Mouse (Mus musculus): ENCODE data around the gene Camkk1. TPM values are rescaled to one million over a fixed set of nuclear protein-coding genes. Genes with fewer than 3 reads are reported as not detected.

Camkk1 gene
- polyA plus RNA-seq (2012; rRNA removed) = 3.2 and 3.6 TPM in 2 replicates

DNA sequence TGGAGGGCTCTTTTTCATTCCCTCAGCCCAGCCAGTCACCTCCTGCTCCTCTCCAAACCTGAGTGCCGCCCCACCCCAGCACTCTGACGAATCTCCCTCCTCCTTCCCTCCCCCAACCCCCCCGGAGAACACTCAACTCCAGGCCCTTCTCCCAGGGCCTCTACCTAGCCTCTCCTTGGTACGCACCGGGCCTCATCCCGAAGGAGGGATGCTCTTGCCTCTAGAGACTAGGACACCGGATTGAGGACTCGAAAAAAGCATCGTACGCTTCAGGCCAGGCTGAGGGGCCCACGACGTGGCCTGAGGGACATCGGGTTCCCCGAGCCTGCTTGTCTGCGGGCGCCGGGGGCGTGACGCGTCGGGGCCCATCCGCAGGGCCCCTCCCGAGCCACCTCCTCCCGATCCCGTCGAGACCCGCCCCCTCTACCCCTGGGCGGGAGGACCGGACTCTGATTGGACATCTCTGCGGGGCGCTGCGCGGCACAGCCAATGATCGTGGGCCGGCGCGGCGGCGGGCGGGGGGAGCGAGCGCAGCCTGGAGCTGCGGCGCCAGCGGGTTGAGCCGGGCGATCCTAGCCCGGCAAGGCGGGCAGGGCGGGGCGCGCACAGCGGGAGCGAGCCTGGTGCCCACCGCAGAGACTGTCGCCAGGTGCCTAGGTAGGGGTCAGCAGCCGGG, at the start of gene Camkk1:
Gene Camkk1 (plus strand): TSS at position 538 of the 676 bp plus-strand sequence.

DNA sequence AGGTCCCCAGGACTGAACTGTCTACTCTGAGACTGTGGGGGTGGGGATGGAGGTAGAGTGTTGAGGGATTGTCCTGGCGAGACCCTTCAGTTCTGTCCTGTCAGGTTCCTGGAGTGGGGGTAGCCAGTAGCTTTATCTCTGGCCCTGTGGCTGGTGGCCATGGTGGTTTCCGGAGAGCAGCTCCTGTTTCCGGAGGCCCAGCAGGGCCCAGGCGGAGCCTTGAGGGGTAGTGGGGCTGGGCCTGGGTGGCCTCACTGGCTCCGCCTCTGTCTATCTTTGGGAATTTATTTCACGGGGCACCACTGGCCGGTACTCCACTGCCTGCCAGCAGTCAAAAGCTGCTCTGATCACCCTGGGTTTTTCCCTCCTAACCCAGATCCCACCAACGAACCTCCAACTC, 20.0 kb upstream of the Camkk1 start, which contains the start of gene P2rx1:
Gene P2rx1 (plus strand): TSS at position 333 of the 400 bp plus-strand sequence.

DNA sequence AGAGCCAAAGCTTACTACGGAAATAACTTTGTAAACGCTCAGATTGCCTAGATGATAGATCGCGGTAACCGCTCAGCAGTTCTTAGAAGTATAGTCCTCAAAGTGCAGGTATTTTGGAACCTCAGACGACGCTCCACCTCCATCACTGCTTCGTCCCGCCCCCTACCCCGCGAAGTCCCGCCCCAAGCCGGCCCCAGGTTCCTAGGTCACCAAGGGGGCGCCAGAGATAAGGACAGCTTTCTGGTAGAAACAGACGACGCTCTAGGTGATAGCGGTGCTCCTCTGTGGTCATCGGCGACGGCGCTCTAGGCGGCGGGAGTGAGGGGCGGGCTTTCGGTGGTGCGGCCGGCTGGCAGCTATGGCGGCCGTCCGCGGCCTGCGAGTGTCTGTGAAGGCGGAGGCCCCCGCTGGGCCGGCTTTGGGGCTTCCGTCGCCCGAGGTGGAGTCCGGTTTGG, 28.8 kb downstream of the Camkk1 start, which contains the start of gene Ncbp3:
Gene Ncbp3 (plus strand): TSS at position 242 of the 455 bp plus-strand sequence.

DNA sequence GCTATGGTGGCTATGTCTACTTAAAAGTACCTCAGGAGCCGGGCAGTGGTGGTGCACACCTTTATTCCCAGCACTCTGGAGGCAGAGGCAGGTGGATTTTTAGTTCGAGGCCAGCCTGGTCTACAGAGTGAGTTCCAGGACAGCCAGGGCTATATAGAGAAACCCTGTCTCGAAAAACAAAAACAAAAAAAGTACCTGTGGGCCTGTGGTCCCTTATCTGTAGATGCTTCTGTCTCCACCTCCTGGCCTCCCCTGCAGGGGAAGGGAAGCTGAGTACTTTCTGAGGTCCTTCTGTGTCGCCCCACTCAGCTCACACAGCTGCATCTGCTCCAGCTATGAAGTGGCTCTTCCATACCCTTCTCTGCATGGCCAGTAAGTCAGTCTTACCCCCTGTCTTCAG, 71.5 kb downstream of the Camkk1 start, which contains the start of gene Itgae:
Gene Itgae (plus strand): TSS at position 301 of the 400 bp plus-strand sequence.

Other genes with a start within 250 kb of the Camkk1 start
- gene Cyb5d2, start 222.9 kb upstream of the Camkk1 start, polyA plus RNA-seq (2012; rRNA removed) = 4.2 and 5.2 TPM in 2 replicates
- gene Zzef1, start 222.8 kb upstream of the Camkk1 start, polyA plus RNA-seq (2012; rRNA removed) = 42.1 and 44.1 TPM in 2 replicates
- gene Atp2a3, start 57.8 kb upstream of the Camkk1 start, polyA plus RNA-seq (2012; rRNA removed) = 753 and 794 TPM in 2 replicates
- 2.6 and 5.2 TPM in 2 replicates for gene P2rx1, start 19.9 kb upstream of the Camkk1 start, polyA plus RNA-seq (2012; rRNA removed)
- gene Ncbp3, start 28.8 kb downstream of the Camkk1 start, polyA plus RNA-seq (2012; rRNA removed) = 1.6 and 1.8 TPM in 2 replicates
- 1.7 and 2.6 TPM in 2 replicates for gene Itgae, start 71.6 kb downstream of the Camkk1 start, polyA plus RNA-seq (2012; rRNA removed)
- gene Haspin, start 119.3 kb downstream of the Camkk1 start, polyA plus RNA-seq (2012; rRNA removed) = 2.3 and 2.8 TPM in 2 replicates
- 0.34 and 0.62 TPM in 2 replicates for gene P2rx5, start 141.4 kb downstream of the Camkk1 start, polyA plus RNA-seq (2012; rRNA removed)
- gene Emc6, start 158.0 kb downstream of the Camkk1 start, polyA plus RNA-seq (2012; rRNA removed) = 63.2 and 64.3 TPM in 2 replicates
- 147 and 171 TPM in 2 replicates for gene Tax1bp3, start 158.1 kb downstream of the Camkk1 start, polyA plus RNA-seq (2012; rRNA removed)
- 17.0 and 18.3 TPM in 2 replicates for gene Ctns, start 180.0 kb downstream of the Camkk1 start, polyA plus RNA-seq (2012; rRNA removed)
- 10.3 and 10.8 TPM in 2 replicates for gene Shpk, start 180.5 kb downstream of the Camkk1 start, polyA plus RNA-seq (2012; rRNA removed)
- gene Trpv1, start 215.3 kb downstream of the Camkk1 start, polyA plus RNA-seq (2012; rRNA removed) = 0.41 and 0.50 TPM in 2 replicates
- 4.7 and 7.5 TPM in 2 replicates for gene Trpv3, start 248.4 kb downstream of the Camkk1 start, polyA plus RNA-seq (2012; rRNA removed)